Mouse (Mus musculus) limb, embryonic 14.5 days (tissue): Measurements from ENCODE around the gene Tcl1b2. TPM values are rescaled to one million over a fixed set of nuclear protein-coding genes. Genes with fewer than 3 reads are reported as not detected.

Source experiments
- polyA plus RNA-seq, 2 experiments: library from polyadenylated mRNA; depleted of rRNA in 1 of 2; stranded (reverse) in 1 of 2; unstranded in 1 of 2; fragments of >200 nt; fragmentation: Nextera tagmentation in 1 of 2; extraction: Ambion mirVana in 1 of 2; gene quantifications; 2 replicates each; pipeline versions ENCODE4 v1.2.1 to v1.2.3; 2012 to 2014

Tcl1b2 gene
- polyA plus RNA-seq, 2 experiments = 0.05 TPM; not detected in 1

Other genes starting within 250 kb of the Tcl1b2 start
- 2.6 and 3.0 TPM in 2 replicates for gene Syne3, start 136.2 kb upstream of the Tcl1b2 start, polyA plus RNA-seq (2012; rRNA removed)
- gene Syne3, start 136.2 kb upstream of the Tcl1b2 start, polyA plus RNA-seq (2014; fragmentation: Nextera tagmentation; extraction: Ambion mirVana) = 1.2 and 2.0 TPM in 2 replicates
- 70.0 and 85.1 TPM in 2 replicates for gene Glrx5, start 113.3 kb upstream of the Tcl1b2 start, polyA plus RNA-seq (2012; rRNA removed)
- 163 and 175 TPM in 2 replicates for gene Glrx5, start 113.3 kb upstream of the Tcl1b2 start, polyA plus RNA-seq (2014; fragmentation: Nextera tagmentation; extraction: Ambion mirVana)
- not detected in 2 replicates for gene Tcl1b1, start 13.7 kb downstream of the Tcl1b2 start, polyA plus RNA-seq (2012; rRNA removed)
- not detected in 2 replicates for gene Tcl1b1, start 13.7 kb downstream of the Tcl1b2 start, polyA plus RNA-seq (2014; fragmentation: Nextera tagmentation; extraction: Ambion mirVana)
- not detected in 2 replicates for gene Tcl1b5, start 30.3 kb downstream of the Tcl1b2 start, polyA plus RNA-seq (2012; rRNA removed)
- gene Tcl1b5, start 30.3 kb downstream of the Tcl1b2 start, polyA plus RNA-seq (2014; fragmentation: Nextera tagmentation; extraction: Ambion mirVana) = not detected in 2 replicates
- gene Tcl1b3, start 45.0 kb downstream of the Tcl1b2 start, polyA plus RNA-seq (2012; rRNA removed) = not detected in 2 replicates
- not detected in 2 replicates for gene Tcl1b3, start 45.0 kb downstream of the Tcl1b2 start, polyA plus RNA-seq (2014; fragmentation: Nextera tagmentation; extraction: Ambion mirVana)
- gene Tcl1b4, start 55.9 kb downstream of the Tcl1b2 start, polyA plus RNA-seq (2012; rRNA removed) = not detected in 2 replicates
- not detected in 2 replicates for gene Tcl1b4, start 55.9 kb downstream of the Tcl1b2 start, polyA plus RNA-seq (2014; fragmentation: Nextera tagmentation; extraction: Ambion mirVana)
- gene Tcl1, start 76.8 kb downstream of the Tcl1b2 start, polyA plus RNA-seq (2012; rRNA removed) = not detected in 2 replicates
- not detected in 2 replicates for gene Tcl1, start 76.8 kb downstream of the Tcl1b2 start, polyA plus RNA-seq (2014; fragmentation: Nextera tagmentation; extraction: Ambion mirVana)
- 0.31 and 0.40 TPM in 2 replicates for gene Tunar, start 187.9 kb downstream of the Tcl1b2 start, polyA plus RNA-seq (2012; rRNA removed)
- 0.19 and 0.21 TPM in 2 replicates for gene Tunar, start 187.9 kb downstream of the Tcl1b2 start, polyA plus RNA-seq (2014; fragmentation: Nextera tagmentation; extraction: Ambion mirVana)